Mouse (Mus musculus) inflammation-experienced regulatory T-cells, adult 16 weeks (primary cell): ENCODE data around the gene Tada1. TPM values are rescaled to one million over a fixed set of nuclear protein-coding genes. Genes with fewer than 3 reads are reported as not detected.

Experiments used
- polyA plus RNA-seq: library from polyadenylated mRNA; unstranded; fragments of 100-300 nt; shearing (Covaris generic); gene quantifications from one replicate; pipeline ENCODE4 v1.2.1, GENCODE M21; 2017

The Tada1 gene
- polyA plus RNA-seq: 60.3 TPM

DNA sequence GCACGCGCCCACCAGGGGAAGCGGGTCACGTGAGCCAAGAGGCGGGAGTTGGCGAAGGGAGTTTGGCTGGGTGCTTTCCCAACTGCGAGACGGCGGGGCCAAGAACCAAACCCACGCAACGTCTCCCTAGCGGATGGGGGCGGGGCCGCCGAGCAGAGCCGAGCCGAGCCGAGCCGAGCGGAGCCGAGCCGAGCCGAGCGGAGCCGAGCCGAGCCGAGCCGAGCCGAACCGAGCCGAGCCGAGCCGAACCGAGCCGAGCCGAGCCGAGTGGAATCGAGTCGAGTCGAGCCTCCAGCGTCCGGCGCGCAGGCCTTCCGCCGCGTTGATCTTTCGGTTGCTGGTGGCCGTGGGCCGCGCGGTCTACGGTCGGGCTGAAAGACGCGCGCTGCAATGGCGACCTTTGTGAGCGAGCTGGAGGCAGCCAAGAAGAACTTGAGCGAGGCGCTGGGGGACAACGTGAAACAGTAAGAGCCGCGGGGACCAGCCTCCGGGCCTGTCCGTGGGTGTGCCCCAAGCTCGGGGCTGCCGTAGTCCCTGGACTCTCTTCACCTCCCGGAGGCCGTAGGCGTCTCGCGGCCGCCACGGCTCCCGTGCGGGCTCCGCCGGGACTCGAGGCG lies at the start of gene Tada1:
TSS of gene Tada1 (plus strand) at position 85 of the 617 bp plus-strand sequence.

DNA sequence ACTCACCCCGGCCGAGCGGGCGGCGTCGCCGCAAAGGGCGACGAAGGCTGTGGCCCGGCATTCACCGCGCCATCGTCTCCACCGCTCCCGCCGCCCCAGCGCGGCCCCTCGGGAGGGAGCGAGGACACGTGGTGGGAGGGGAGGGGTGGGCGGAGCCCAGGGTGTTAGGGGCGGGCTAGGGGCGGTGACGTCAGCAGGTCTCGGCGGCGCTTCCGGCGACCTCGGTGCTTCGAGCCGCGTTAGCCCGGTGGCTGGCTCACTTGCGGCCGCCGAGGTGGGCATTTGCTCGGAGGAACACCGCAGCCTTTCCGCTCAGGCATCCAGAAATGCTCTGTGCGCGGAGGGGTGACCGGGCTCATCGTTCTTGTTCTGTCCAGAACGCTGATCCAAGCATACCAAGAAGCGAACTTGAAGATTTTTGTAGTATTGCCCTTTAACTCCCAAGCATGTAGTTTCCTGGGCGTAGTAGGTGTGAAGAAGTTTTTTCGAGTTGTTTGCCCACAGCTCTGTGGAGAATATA lies 30.9 kb downstream of the Tada1 start, which contains the start of gene Pogk:
TSS of gene Pogk (minus strand) at position 163 of the 520 bp plus-strand sequence.

Other genes starting within 250 kb of the Tada1 start
- not detected for gene Gpa33, start 248.9 kb upstream of the Tada1 start, polyA plus RNA-seq
- gene Mael, start 140.3 kb upstream of the Tada1 start, polyA plus RNA-seq: not detected
- gene Ildr2, start 125.0 kb upstream of the Tada1 start, polyA plus RNA-seq: not detected
- 8.6 TPM for gene Pogk, start 30.8 kb downstream of the Tada1 start, polyA plus RNA-seq
- not detected for gene Gm4846, start 118.5 kb downstream of the Tada1 start, polyA plus RNA-seq